Mouse (Mus musculus) adrenal gland, postnatal 14 days (tissue): Measurements from ENCODE around the gene Ubqln4. TPM values are rescaled to one million over a fixed set of nuclear protein-coding genes. Genes with fewer than 3 reads are reported as not detected.

Experiments used
- DNase-seq: peaks from one replicate; pipeline ENCODE4 v3.0.0; 2021; ENCODE audit warnings: mixed read lengths
- total RNA-seq: library from RNA; stranded (reverse); gene quantifications from 2 replicates; pipeline ENCODE4 v1.2.3, GENCODE M21; 2021

Gene Ubqln4
- total RNA-seq, 1 experiment from 2014 or later: 75.3 TPM

GRCm38 (mm10) chr3:88541622-88542401 lies 11.7 kb upstream of the Ubqln4 start:
- DNase-seq: peak; percentile 61

- no peak for DNase-seq
Observed at GRCm38 (mm10) chr3:88542486-88542885, 11.1 kb upstream of the Ubqln4 start.

GRCm38 (mm10) chr3:88543174-88543573 lies 10.4 kb upstream of the Ubqln4 start:
- no peak for DNase-seq

- no peak for DNase-seq
Observed at GRCm38 (mm10) chr3:88543651-88544410, 9.7 kb upstream of the Ubqln4 start.

- DNase-seq: peak; percentile 63
Observed at GRCm38 (mm10) chr3:88544514-88544913, 9.0 kb upstream of the Ubqln4 start.

- no peak for DNase-seq
Observed at GRCm38 (mm10) chr3:88544955-88545591, 8.5 kb upstream of the Ubqln4 start.

GRCm38 (mm10) chr3:88546674-88547418 lies 6.7 kb upstream of the Ubqln4 start:
- DNase-seq: no peak

- DNase-seq: no peak
Observed at GRCm38 (mm10) chr3:88548180-88548917, 5.2 kb upstream of the Ubqln4 start, which contains the start of gene Rab25. Gene Rab25, minus strand, starts transcription at chr3:88548300.

- no peak for DNase-seq
Observed at GRCm38 (mm10) chr3:88551586-88551985, 2.0 kb upstream of the Ubqln4 start.

- no peak for DNase-seq
Observed at GRCm38 (mm10) chr3:88552082-88552645, 1.4 kb upstream of the Ubqln4 start.

- peak; percentile 99 for DNase-seq
Observed at GRCm38 (mm10) chr3:88552676-88553524, 658 bp upstream of the Ubqln4 start, which contains the start of gene Lamtor2. Gene Lamtor2, minus strand, starts transcription at chr3:88553074.

- no peak for DNase-seq
Observed at GRCm38 (mm10) chr3:88553880-88554586, 475 bp downstream of the Ubqln4 start.

GRCm38 (mm10) chr3:88555069-88555605 lies 1.6 kb downstream of the Ubqln4 start:
- DNase-seq: no peak

GRCm38 (mm10) chr3:88555731-88556130 lies 2.2 kb downstream of the Ubqln4 start:
- DNase-seq: no peak

GRCm38 (mm10) chr3:88556616-88557015 lies 3.1 kb downstream of the Ubqln4 start:
- DNase-seq: no peak

GRCm38 (mm10) chr3:88559596-88559995 lies 6.0 kb downstream of the Ubqln4 start:
- no peak for DNase-seq

GRCm38 (mm10) chr3:88561989-88562388 lies 8.4 kb downstream of the Ubqln4 start:
- DNase-seq: no peak

- no peak for DNase-seq
Observed at GRCm38 (mm10) chr3:88563442-88563841, 9.9 kb downstream of the Ubqln4 start.

- DNase-seq: no peak
Observed at GRCm38 (mm10) chr3:88563966-88564365, 10.4 kb downstream of the Ubqln4 start.
